Mouse (Mus musculus) mouse trophoblast stem cell (cell line): ENCODE results near the gene Zbtb1.

Experiments used
- in situ Hi-C, 2 experiments: fragments of 300-500 bp; cut with MseI, MboI; formaldehyde crosslinking; loops; 2 replicates in 1 of 2; 3 replicates in 1 of 2; pipeline ENCODE4 v1.15.1; 2025

The Zbtb1 gene

DNA sequence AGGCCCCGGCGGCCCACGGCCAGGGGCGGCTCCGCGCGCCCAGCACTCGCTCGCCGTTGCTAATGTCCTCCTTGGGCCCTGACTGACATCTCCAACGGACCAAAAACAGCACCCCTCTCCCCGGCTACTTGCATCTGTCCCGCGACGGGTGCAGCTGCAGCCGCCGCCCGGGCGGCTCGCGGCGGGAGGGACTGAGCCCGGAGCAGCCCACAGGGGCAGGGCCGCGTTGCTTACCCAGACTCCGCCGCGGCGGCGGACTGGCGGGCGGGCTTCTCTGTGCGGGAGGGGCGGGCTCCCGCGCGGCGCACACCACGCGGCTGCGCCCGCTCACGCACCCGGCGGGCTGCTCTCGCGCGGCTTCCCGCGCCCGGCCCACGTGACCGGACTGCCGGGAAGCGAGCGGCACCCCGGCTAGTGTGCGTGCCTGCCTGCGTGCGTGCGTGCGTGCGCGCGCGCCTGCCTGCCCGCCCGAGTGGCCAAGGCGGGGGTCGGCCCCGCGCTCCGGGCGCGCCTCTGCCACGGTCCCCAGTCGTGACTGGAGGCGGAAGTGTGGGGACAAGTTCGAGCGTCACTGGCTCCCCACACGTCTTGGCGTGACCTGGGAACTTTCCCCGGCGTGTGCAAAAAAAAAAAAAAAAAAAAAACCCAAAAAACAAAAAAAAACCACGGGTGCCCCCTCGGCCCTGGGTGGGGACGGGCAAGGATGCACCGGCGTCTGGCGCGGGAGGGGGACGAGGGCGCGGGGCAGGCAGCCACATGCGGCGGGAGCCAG, 674 bp upstream of the Zbtb1 start, which contains the start of gene Zbtb25:
Zbtb25 (minus strand) TSS at position 397 of the 772 bp plus-strand sequence.
- in situ Hi-C loops, result no loop called here

DNA sequence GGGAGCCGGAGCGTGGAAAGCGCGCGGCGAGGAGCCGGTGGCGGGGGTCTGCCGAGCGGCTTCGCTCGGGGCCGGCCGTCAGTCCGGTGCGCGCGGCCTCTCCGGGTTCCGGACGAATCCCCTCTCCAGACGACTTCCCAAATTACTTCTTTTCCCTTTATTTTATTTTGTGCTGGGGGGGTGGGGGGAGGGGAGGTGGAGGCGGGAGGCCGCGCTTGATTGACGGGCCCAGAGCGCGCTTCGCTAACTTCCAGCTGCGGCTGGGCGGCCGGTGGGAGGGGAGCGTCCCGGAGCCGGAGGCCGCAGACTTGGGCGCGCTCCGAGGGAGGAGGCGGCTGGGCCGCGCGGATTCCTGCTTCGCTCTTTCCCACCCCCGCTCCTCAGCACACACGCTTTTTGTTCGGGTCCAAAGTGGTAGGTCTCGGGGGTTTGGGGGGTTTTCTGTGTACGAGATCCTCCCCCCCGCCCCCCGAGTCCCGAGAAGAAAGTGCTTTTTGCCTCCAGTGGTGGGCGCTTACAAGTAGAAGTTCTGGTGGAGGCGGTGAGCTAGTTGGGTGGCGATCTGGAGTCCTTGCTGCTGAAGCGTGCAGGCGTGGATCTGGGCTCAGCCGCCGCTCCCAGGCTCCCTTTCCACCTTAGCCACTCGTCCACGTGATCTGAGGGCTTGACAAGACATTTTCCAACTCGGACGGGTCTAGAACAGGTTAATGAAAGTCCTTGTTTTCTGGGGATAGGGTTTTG, 935 bp downstream of the Zbtb1 start:
- in situ Hi-C loops, result no loop called here

DNA sequence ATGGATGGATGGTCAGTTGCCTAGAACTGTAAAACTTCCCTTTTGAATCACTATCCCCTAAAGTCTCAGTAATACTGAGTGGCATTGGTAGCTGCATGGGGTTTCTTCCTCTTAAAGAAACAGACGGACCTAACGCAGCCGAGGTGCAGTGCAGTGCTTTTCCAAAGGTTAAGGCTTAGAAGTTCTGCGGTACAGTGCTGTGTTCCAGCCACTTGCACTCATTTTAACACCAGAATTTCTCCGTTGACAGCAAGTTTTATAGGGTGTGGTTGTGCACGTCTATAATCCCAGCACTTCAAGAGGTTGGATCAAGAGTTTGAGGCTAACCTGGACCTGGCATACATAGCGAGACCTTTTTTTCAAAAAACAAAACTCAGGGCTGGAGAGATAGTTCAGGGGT, 2.0 kb downstream of the Zbtb1 start:
- in situ Hi-C loops, result no loop called here

DNA sequence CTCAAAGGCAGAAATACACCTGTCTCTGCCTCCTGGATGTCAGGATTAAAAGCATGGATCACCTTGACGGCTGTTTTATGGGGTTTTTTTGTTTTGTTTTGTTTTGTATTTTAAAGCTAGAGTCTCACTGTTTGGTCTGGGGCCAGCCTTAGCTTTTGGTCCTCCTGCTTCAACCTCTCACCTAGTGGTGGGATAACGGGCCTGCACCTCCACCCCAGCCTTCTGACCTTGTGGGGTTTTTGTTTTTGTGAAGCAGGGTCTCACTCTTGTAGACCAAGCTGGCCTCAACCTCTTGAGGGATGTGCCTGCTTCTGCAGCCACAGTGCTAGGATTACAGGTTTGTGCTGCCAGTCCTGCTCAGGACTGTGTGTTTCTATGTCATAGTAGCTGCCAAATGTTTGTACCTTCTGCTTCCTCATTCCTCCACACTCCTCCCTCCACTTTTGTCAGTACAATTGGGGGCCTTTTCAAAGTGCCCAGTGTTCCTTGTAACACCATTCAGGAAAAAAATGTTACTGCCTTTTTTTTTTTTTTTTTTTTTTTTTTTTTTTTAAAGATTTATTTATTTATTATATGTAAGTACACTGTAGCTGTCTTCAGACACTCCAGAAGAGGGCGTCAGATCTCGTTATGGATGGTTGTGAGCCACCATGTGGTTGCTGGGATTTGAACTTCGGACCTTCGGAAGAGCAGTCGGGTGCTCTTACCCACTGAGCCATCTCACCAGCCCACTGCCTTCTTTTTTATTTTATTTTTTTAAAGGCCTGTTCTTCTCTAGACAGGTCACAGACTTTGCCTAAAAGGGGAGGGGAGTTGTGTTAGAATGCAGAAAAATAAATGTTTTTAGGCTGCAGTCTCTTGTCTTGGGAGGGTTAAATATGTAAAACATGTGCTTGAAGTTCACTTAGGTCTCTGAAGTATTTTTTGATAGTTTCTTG, 3.1 kb downstream of the Zbtb1 start:
- in situ Hi-C loops, result no loop called here

GRCm38 (mm10) chr12:76373991-76374390, 3.9 kb downstream of the Zbtb1 start:
- in situ Hi-C loops, result no loop called here

GRCm38 (mm10) chr12:76374911-76375310, 4.8 kb downstream of the Zbtb1 start:
- in situ Hi-C loops, result no loop called here

DNA sequence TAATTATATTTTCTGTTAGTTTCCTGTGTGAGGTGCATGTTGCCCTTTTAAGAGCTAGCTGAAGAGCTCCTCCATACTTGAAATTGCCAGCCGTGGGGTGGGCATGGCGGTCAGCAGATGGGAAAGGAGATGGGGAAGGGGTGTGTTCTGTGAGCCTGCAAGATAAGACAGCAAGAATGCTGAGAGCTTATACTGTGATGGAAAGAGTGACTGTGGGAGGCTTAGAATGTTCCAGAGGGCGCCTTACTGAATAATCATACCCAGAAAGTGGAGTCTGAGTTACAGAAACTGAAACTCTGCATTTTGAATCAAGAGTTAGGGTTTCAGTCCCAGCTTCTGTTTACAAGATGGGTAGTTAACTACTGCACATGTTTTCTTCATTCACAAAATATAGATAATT, 5.4 kb downstream of the Zbtb1 start:
- in situ Hi-C loops, result no loop called here

DNA sequence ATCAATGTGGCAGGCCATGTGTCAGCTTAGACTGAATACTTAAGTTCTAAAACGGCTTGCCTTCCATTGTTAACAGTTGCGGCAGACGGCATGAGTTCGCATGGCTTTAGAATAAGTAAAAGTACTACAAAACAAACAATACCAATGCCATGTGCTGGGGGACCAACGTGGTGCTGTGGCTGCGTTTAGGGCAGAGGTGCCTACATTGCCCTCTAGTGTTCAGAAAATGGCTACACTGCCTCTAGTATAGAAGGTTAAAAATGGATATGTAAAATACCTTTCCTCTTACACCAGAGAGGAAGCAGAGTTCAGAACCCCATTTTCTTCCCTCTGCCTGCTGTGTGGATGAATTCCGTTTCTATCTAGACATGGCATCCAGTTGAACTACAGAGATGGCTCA, 6.6 kb downstream of the Zbtb1 start:
- in situ Hi-C loops, result no loop called here

DNA sequence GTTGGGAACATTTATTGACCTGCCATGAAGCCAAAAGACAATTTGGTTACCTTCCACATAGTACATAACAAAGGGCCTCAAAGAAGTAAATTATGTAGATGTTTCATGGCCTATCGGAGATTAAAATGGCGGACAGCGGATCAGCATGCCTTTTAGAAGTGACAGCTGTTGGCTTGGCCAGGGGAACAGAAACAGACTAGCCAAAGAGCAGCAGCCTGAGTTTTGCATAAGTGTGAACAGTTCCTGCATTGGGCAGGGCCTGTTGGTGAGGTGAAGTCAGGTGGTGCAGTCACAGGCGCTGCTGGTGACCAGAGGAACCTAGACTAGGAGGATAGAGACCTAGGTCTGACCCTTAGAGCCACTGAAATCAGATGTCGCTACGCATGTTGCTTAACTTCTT, 7.0 kb downstream of the Zbtb1 start:
- in situ Hi-C loops, result no loop called here

DNA sequence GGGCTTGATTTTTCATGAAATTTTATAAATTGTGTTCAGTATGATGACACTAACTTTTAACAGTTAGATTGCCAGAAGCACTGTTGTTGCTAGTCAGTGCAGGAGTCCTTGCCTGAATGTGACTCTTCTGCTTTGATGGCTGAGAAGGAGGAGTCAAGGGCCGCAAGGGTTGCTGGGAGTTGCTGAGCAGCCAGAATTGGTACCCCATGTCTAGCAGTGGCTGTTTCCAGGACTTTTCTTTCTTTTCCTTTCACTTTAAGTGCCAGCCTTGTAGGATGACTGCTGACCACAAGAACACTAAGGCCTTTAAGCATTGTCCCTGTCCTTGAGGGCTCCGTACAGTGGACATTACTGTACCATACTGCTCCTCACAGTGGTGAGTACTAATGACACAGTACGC, 7.7 kb downstream of the Zbtb1 start:
- in situ Hi-C loops, result no loop called here

DNA sequence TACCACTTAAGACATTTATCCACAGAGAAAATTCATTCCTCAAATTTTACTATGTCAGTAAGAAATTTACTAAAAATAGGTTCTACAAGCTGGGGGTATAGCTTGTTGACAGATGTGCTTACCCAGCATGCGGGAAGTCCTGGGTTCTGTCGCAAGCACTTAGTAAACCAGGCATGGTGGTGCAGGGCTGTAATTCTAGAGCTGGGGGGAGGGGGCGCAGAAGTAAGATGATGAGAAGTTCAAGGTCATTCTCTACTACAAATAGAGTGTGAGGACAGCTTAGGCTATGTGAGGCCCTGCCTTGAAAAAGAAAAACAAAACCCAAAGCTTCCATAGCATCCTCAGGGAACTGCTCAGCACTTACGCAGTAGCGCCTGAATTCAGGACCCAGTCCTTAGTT, 8.5 kb downstream of the Zbtb1 start:
- in situ Hi-C loops, result no loop called here

DNA sequence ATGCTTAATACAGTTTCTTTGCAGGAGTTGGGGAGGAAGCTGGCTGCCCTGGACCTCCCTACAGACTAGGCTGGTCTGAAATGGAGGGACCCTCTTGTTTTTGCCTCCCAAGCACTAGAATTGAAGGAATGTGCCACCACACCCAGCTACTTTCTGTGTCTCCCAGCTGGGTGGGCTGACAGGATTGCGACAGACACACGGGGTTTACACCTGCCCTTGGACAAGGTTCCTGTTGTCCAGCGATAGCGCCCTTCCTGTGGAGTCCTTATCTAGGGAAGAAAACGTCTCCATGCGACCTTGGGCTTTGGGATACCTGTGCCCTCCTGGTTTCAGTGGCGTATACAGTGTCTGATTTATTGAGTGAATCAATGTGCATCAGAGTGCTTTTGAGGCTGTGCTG, 10.1 kb downstream of the Zbtb1 start:
- in situ Hi-C loops, result no loop called here

- in situ Hi-C loops, result no loop called here
Measured at GRCm38 (mm10) chr12:76385342-76385741, 15.3 kb downstream of the Zbtb1 start.

DNA sequence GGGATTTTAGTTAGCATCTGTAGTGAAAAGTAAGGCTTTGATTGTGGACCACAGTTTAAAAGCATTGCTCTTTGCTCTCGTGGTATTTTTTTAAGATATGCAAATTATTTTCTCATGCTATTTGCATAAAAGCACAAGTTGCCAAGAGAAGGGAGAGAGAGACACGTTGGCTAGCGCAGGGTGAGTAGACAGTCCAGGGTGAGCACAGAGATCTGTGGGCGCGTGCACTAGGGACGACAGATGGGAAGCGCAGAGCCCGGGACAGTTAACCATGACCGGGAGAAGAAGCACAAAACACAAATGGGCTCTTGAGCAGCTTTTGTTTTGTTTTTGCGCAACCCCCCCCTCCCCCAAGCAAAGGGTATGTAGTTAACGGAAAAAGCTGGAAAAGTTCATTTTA, 18.7 kb downstream of the Zbtb1 start:
- in situ Hi-C loops, result no loop called here

- in situ Hi-C loops, result no loop called here
Measured at GRCm38 (mm10) chr12:76391595-76392271, 21.7 kb downstream of the Zbtb1 start.

DNA sequence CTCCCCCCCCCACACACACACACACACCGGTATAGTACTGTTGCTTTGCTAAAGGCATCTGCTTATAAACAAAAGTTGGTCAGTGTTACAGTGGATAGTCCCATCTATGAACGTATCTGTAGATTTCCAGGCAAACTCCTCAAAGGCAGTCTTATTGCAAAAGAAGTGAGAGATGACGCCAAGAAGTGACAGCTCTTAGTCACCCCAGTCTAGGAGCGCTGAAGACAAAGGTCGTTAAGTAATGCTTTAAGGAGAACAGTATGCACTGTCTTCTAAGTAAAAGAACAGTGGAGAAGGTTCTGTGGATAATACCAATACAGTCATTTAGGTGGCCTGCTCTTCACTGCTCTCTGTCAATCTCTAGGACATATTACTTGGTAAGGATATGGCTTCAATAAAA, 22.9 kb downstream of the Zbtb1 start:
- in situ Hi-C loops, result no loop called here

DNA sequence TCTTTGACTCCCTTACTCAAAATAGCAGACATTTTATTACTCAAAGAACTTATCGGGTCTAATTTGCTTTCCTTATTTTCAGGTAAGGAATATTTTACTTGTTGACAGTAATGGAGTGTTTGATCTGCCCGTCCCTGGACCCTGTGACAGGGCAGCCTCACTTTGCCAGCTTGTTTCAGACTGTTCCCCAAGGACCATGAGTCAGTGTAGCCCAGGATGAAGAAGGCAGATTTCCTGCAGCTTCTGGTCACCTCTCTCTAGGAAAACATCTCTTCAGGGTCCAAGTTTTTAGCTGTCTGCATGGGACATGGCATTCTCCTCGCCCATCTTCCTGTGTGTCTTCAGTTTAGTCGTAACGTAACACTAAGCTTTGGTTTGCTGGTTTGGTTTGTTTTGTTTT, 27.2 kb downstream of the Zbtb1 start:
- in situ Hi-C loops, result no loop called here

- in situ Hi-C loops, result no loop called here
Measured at GRCm38 (mm10) chr12:76401674-76402073, 31.6 kb downstream of the Zbtb1 start.

DNA sequence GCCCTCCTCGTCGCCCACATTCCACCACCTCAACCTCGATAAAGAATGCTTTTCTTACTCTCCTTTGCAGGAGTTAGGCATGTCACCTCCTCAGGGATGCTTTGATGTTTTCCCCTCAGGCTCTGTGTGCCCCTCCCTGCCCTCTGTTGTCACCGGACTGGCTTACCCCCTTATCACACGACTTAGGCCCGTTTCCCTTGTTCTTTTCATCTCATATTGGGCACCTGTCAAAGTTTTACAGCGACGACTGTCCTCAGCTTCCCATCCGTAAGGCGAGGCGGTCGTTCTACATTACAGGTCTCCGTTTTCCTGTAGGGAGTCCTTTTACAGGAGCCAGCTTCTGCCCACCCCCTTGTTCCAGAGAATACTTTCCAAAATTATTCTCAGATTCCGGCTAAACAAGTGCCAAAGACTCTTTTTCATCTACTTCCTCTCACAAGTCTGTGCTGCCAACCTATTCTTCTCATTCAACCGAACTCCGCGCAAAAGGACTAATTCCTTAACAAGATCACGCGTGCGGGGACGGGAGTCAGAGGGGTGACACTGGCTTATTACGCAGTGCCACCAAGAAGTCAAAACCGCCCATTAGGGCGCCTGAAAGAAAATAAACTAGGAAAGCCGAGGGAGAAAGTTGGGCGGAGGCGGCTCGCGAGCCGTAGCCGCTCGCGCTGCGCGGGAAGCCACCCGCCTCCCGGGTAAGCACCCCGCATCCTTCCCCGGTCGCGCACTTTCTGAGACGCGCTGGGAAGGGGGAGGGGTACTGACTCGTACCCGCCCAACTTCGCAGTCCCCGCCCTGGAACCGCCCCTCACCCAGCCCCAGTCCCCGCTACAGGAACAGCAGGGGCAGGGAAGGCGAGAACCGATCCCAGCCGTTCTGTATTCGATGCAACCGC, 33.2 kb downstream of the Zbtb1 start:
- in situ Hi-C loops, result no loop called here

GRCm38 (mm10) chr12:76403886-76404537, 33.9 kb downstream of the Zbtb1 start, which contains the start of gene Hspa2:
Gene Hspa2 (plus strand): TSS chr12:76404176.
- in situ Hi-C loops, result no loop called here
